Mouse (Mus musculus) adrenal gland, adult 18-20 months (tissue): ENCODE results near the gene Cnot6l. TPM values are rescaled to one million over a fixed set of nuclear protein-coding genes. Genes with fewer than 3 reads are reported as not detected.
A peak's percentile ranks its signal among the peaks of the same experiment; 100 is the strongest.

Source experiments
- DNase-seq, 2 experiments: peaks; one replicate each; pipeline ENCODE4 v3.0.0; 2021 to 2022; ENCODE audit warnings: low spot score in 2 of 2
- long read RNA-seq, 2 experiments: library from polyadenylated mRNA; stranded (forward); transcript quantifications; one replicate each; pipeline ENCODE4 v2.0.0; 2021
- total RNA-seq, 2 experiments: library from RNA; stranded (reverse); gene quantifications; 1 replicate in 1 of 2; 2 replicates in 1 of 2; pipeline ENCODE4 v1.2.3; 2021

Gene Cnot6l
- total RNA-seq, result 10 to 100 TPM; 48.7 to 84.9 TPM
- long read RNA-seq, experiment 1, full-length matches to known transcripts, result 1 of 3 reads
- long read RNA-seq, experiment 1, partial matches to known transcripts, result 1 of 3 reads
- long read RNA-seq, experiment 1, other reads (novel, unspliced or antisense), result 1 of 3 reads
- long read RNA-seq, experiment 2, full-length matches to known transcripts, result 9 of 21 reads
- long read RNA-seq, experiment 2, partial matches to known transcripts, result 2 of 21 reads
- long read RNA-seq, experiment 2, other reads (novel, unspliced or antisense), result 10 of 21 reads

DNA sequence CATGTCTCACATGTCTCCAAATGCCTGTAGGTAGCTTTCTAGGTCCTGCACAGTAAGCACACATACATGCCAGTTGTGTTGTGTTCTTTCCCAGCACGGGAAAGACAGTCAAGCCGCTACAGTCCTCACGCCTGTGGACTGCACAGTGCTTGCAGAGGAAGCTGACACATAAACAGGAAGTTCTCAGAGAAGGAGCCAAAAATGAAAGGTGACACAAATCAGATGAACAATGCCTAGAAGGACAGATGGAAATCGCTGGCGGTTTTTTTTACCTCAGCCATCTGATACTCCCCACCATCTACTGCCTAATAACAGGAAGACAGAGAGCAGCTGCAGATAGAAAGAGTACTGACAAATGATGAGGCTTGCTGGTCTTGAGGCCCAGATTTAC is at the start of gene Cnot6l:
Cnot6l (minus strand) TSS at position 151 of the 391 bp plus-strand sequence.
- no peak for DNase-seq

DNA sequence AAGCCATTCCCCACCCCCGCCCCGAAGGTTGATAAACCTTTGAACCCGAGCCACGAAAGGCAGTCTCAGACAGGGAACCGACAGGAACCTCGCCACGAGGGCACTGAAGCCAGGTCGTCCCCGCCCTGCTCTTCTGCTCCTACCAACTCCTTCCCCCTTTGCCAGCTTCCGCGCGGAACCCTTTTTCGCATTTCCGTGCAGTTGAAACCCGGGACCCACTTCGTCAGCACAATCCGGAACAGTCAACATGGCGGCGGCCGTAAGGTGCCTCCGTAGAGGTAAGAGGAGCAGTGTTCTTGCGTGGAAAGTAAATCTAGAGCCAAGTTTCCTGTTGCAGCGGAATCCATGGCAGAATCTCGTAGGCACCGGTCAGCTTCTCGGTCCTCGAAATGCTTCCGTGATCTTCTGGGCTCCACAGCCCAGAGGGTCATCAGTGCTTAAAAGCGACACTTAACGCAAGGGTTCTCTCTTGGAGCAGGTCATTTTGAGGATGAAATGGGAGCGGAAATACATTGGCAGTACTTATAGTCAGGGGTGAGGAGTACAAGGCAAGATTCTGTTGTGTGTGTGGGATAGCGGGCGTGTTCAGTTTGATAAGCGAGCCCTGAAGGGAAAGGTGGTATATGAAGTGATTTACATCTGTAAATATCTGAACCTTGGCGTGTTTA is 46.1 kb upstream of the Cnot6l start:
- peak; percentile 88 for DNase-seq

DNA sequence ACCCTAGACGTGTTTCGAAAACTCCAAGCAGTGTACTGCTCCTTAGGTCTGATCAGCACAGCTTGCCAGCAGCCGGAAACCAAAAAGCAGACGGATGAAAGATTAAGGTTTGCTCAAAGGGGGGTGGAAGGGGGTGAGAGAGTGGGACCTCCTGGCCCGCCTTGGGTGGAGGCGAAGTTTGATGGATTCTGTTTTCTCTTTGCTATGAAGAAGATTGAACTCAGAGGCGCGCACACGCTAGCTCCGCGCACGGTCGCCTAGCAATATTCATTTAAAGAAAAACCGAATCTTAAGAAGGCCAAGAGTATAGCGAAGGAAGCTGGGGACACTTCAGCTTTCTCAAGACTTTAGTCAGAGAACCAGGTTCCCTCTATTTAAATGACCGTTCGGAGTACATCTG is 45.5 kb upstream of the Cnot6l start, which contains the start of gene Mrpl1:
Mrpl1 (plus strand) TSS at position 35 of the 400 bp plus-strand sequence.
- DNase-seq, result peak; percentile 21 to 29

- no peak for DNase-seq
These were observed 44.6 kb upstream of the Cnot6l start for GRCm38 (mm10) chr5:96208543-96208942.

DNA sequence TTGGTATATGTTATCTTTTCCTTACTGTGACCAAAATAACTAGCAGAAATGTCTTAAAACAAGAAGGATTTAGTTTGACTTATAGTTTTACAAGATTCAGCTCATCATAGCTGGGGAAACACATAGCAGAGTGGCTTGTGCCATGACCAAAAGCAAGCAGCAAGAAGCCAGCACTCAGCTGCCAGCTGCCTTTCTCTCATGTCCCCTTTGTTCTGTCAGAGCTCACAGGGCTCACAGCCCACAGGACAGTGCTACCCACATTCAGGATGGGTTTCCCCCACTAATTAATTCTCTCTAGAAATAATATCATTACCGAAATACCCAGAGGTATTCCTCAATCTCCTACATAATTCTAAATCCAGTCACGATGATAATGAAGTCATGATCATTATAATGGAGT is 43.6 kb upstream of the Cnot6l start:
- DNase-seq, result no peak

DNA sequence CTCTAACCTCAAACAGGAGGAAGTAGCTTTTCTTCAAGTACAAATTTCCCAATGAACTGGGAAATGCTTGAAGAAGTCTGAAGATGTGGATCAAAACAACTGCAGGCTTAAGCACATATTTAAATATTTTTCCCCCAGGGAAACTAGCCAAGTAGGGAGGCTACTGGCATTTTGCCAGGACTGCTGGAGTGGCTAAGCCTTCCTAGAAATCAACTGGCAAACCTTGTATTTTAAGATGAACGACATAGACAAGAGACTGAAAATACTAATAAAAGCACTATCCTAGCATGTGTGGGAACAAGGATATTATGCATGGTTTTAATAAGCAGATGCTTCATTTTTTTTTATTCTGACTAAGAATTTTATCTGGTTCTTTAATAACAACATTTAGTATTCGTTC is 42.9 kb upstream of the Cnot6l start:
- DNase-seq, result peak; percentile 39 to 40

DNA sequence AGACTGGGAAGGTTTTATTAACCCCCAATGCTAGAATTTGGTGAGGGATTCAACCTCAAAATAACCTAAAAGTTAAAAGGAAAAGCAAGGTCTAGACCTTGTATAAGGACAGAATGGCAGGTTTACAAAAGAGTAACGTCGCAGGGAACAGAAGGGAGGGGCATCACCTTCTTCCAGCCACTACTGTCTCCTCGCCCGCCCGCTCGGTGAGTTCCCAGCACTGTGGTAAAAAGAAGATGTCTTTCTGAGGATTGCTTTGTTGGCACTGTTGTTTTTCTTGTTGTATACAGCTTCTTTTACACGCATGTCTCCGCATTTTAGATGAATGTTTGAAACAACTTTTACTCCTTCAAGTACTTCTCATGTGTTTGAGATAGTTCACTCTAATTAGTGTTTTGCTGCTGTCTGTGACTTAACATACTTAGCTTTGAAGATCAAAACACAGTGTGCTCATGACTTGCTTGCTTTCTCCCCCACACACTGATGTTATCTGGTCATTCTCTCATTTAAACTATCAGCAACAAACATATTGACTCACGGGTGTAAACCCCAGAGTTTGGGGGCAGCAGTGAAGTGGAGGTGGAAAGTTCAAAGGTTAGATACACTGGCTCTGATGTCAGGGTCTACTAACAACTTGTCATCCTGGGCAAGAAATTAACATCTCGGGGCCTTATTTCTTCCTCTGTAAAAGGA is 37.6 kb upstream of the Cnot6l start:
- no peak for DNase-seq

- DNase-seq, result no peak
These were observed 36.3 kb upstream of the Cnot6l start for GRCm38 (mm10) chr5:96200269-96200668.

- DNase-seq, result no peak
These were observed 34.3 kb upstream of the Cnot6l start for GRCm38 (mm10) chr5:96198271-96198670.

- DNase-seq, result no peak
These were observed 32.6 kb upstream of the Cnot6l start for GRCm38 (mm10) chr5:96196547-96197052.

DNA sequence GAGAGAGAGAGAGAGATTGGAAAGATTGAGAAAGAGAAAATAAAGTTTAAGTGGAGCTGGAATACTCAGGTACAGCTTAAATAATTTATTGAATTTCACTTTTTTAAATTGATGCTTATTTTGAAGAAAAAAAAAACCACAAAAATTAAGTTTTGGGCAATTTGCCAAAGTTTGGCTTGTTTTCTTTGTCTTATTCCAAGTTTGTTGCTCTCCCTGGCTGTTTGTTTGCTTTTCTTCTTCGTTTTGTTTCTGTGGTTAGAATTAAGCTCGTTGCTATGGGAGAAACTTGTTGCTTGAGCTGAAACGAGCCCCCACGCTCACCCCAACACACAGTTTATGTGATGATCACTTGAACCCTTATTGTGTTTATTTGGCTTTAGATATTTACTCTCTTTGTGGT is 27.3 kb upstream of the Cnot6l start:
- no peak for DNase-seq

- DNase-seq, result no peak
These were observed 25.8 kb upstream of the Cnot6l start for GRCm38 (mm10) chr5:96189761-96190160.

- DNase-seq, result no peak
These were observed 20.0 kb upstream of the Cnot6l start for GRCm38 (mm10) chr5:96183987-96184386.

DNA sequence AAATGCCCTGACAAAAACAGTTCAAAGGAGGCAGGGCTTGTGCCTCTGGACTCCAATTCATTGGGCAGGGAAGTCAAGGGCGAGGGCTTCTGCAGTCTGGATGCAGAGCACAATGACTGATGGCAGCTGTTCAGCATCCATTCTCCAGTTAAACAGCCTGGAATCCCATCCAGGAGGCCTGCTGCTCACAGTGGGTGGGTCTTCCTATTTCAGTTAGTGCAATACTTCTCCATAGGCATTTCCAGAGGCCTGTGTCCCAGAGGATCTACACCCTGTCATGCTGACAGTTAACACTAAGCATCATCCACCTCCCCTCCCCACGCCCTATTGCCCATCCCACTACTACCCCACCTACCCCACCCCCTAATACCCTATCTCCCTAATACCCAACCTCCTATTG is 19.2 kb upstream of the Cnot6l start:
- no peak for DNase-seq

DNA sequence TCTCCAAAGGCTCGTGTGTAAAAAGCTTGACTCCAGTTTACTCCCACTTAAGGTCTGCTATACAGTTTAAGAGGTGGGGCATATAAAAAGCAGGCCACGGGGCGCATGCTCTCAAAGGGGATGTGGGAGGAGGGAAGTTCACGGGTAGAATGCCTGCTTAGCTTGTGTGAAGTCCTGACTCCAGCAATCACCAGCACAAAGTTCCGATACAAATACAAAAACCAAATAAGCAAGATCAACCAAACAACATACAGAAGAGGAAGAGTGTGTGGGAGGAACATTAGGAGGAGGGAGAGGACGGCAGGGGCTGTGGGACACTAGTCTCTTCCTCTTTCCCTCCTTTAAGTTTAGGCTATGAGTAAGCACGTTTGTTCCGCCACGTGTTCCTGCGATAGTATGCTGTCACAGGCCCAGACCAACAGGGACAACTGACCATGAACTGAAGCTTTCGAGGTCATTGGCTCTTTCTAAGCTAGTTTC is 12.9 kb upstream of the Cnot6l start:
- DNase-seq, result no peak

- DNase-seq, result no peak
These were observed 12.2 kb upstream of the Cnot6l start for GRCm38 (mm10) chr5:96176121-96176520.

- no peak for DNase-seq
These were observed 7.8 kb upstream of the Cnot6l start for GRCm38 (mm10) chr5:96171765-96172164.

- no peak for DNase-seq
These were observed 6.5 kb upstream of the Cnot6l start for GRCm38 (mm10) chr5:96170443-96170842.

- no peak for DNase-seq
These were observed 2.8 kb upstream of the Cnot6l start for GRCm38 (mm10) chr5:96166761-96167160.

DNA sequence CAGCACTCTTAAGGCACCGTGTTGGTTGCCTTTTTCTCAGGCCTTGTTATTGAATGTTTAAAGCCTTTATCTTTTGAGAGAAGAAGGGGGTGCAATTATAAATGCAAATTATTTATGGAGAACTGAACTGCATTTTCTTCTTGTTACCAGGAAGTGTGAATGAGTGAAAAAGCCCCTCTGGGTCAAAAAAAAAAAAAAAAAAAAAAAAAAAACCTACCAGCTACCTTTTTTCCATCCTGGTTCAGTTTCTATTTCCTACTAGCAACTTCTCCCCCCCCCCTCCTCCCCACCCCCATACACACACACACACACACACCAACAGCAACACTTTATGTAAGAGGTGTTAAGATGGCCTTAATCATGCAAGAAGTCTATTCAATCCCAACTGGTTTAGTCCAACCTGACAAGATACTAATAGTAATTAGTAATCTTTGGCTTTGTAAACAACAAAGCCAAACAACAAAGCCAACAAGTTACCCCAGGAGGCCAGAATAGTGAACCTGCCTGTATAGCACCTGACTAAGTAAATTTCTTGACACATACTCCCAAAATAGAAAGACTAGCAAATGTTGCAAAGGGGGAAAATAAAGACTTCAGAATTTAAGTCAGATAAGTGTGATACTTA is 463 bp downstream of the Cnot6l start:
- no peak for DNase-seq
